Comparison of ENCODE assay signal across 13 mouse cellular contexts in genomic region chr10:43440981-43441740, GRCm38 (mm10). TPM values are rescaled to one million over a fixed set of nuclear protein-coding genes. Genes with fewer than 3 reads are reported as not detected.
DNase-seq lines count a peak whose midpoint lies in the region; ATAC-seq and TF ChIP-seq lines count a peak whose summit lies in the region.
"Had no signal": no experiment of that assay in that cellular context is flagged by ENCODE, and none has a peak within 500 bp of the region (broad histone marks: within the 10 kb centered on the region; RNA-seq: fewer than 3 reads in every experiment).

No protein-coding gene starts in this region.

- no peak overlapping the region for H3K4me2 ChIP-seq in lung, embryonic 14.5 days
- no peak overlapping the region for H3K4me2 ChIP-seq in intestine, embryonic 15.5 days (replicated peaks)
- no peak overlapping the region for H3K4me2 ChIP-seq in stomach, embryonic 16.5 days (ENCODE audit: low read depth, low read length)
- H3K4me2 ChIP-seq: lung, embryonic 15.5 days had no signal

- 46% methylated on average over 15 of the region's 15 CpGs for WGBS in lung, embryonic 14.5 days
- 43% methylated on average over 15 of the region's 15 CpGs for WGBS in intestine, embryonic 15.5 days
- WGBS in limb, embryonic 10.5 days, result 71% methylated on average over 15 of the region's 15 CpGs
- 42% methylated on average over 15 of the region's 15 CpGs for WGBS in stomach, embryonic 16.5 days

- H3K27ac ChIP-seq in lung, embryonic 14.5 days (ENCODE audit: low read depth), result 0 out of 2 replicates have a peak overlapping the region, but pooled peaks have one; percentile 2
- peak overlapping the region; percentile 73 for H3K27ac ChIP-seq in intestine, embryonic 15.5 days
- 0 out of 2 replicates have a peak overlapping the region, but pooled peaks have one; percentile 4 for H3K27ac ChIP-seq in limb, embryonic 10.5 days
- H3K27ac ChIP-seq in stomach, embryonic 16.5 days (ENCODE audit: low read length), result 0 out of 2 replicates have a peak overlapping the region, but pooled peaks have one; percentile 40
- H3K27ac ChIP-seq: lung, embryonic 15.5 days; neural tube, embryonic 12.5 days had no signal

- TF ChIP-seq CTCF in lung, embryonic 14.5 days (IDR thresholded peaks at IDR 0.05; ENCODE audit: low read depth), result no peak

- no peaks in the 10 kb centered on the region for H3K4me1 ChIP-seq in lung, embryonic 14.5 days (ENCODE audit: insufficient read depth)
- peaks cover 10% of the 10 kb centered on the region; the same call in 1 of the 2 replicates for H3K4me1 ChIP-seq in intestine, embryonic 15.5 days (replicated peaks)
- H3K4me1 ChIP-seq in limb, embryonic 10.5 days, result peaks cover 41% of the 10 kb centered on the region
- no peaks in the 10 kb centered on the region; the same call in 1 of the 2 replicates for H3K4me1 ChIP-seq in stomach, embryonic 16.5 days (ENCODE audit: control insufficient read depth, insufficient read depth, low read length)

- no peaks in the 10 kb centered on the region for H3K36me3 ChIP-seq in lung, embryonic 14.5 days (ENCODE audit: insufficient read depth)
- no peaks in the 10 kb centered on the region for H3K36me3 ChIP-seq in intestine, embryonic 15.5 days
- H3K36me3 ChIP-seq in limb, embryonic 10.5 days, result no peaks in the 10 kb centered on the region
- H3K36me3 ChIP-seq in stomach, embryonic 16.5 days (ENCODE audit: control insufficient read depth, insufficient read depth, low read length), result no peaks in the 10 kb centered on the region
- H3K36me3 ChIP-seq: lung, embryonic 15.5 days; neural tube, embryonic 12.5 days had no signal

- no peak overlapping the region for H3K9ac ChIP-seq in lung, embryonic 14.5 days
- no peak overlapping the region for H3K9ac ChIP-seq in intestine, embryonic 15.5 days
- H3K9ac ChIP-seq in stomach, embryonic 16.5 days (ENCODE audit: low read length), result no peak overlapping the region
- H3K9ac ChIP-seq: lung, embryonic 15.5 days; neural tube, embryonic 12.5 days had no signal

- no peak for ATAC-seq in lung, embryonic 14.5 days (ENCODE audit: insufficient read depth)
- peak; percentile 95 for ATAC-seq in intestine, embryonic 15.5 days
- ATAC-seq in stomach, embryonic 16.5 days (ENCODE audit: insufficient read depth, low FRiP score), result peak; percentile 70

- no peak overlapping the region for H3K4me3 ChIP-seq in lung, embryonic 14.5 days (ENCODE audit: low read depth, low read length)
- no peak overlapping the region for H3K4me3 ChIP-seq in intestine, embryonic 15.5 days (replicated peaks)
- no peak overlapping the region for H3K4me3 ChIP-seq in limb, embryonic 10.5 days
- no peak overlapping the region for H3K4me3 ChIP-seq in stomach, embryonic 16.5 days (replicated peaks; ENCODE audit: low read length)
- H3K4me3 ChIP-seq: lung, embryonic 15.5 days; neural tube, embryonic 12.5 days had no signal

- no peaks in the 10 kb centered on the region for H3K27me3 ChIP-seq in lung, embryonic 14.5 days (ENCODE audit: insufficient read depth, low read length)
- no peaks in the 10 kb centered on the region for H3K27me3 ChIP-seq in intestine, embryonic 15.5 days (replicated peaks)
- no peaks in the 10 kb centered on the region for H3K27me3 ChIP-seq in limb, embryonic 10.5 days (ENCODE audit: low read depth, poor library complexity, severe bottlenecking)
- H3K27me3 ChIP-seq in stomach, embryonic 16.5 days (ENCODE audit: control insufficient read depth, insufficient read depth, low read length), result no peaks in the 10 kb centered on the region
- H3K27me3 ChIP-seq: CH12.LX; lung, embryonic 15.5 days; neural tube, embryonic 12.5 days had no signal

- DNase-seq in lung, embryonic 14.5 days, result no peak
- DNase-seq in lung, postnatal 10 days, result no peak
- DNase-seq in limb, embryonic 10.5 days (ENCODE audit: low spot score), result no peak
- DNase-seq in left cerebral cortex, adult 8-10 months (ENCODE audit: low spot score in 2 of 2), result no peak
- DNase-seq in cerebellum, adult 11 months, result no peak
- no peak for DNase-seq in neural tube, embryonic 10.5 days (ENCODE audit: extremely low spot score, low spot score)
- DNase-seq: cerebellum, postnatal 10 days; gastrocnemius, postnatal 14 days had no signal

- H3K9me3 ChIP-seq in lung, embryonic 14.5 days (ENCODE audit: low read depth, low read length), result no peaks in the 10 kb centered on the region
- no peaks in the 10 kb centered on the region for H3K9me3 ChIP-seq in intestine, embryonic 15.5 days
- no peaks in the 10 kb centered on the region for H3K9me3 ChIP-seq in limb, embryonic 10.5 days (replicated peaks)
- H3K9me3 ChIP-seq in stomach, embryonic 16.5 days (replicated peaks; ENCODE audit: control insufficient read depth, low read length), result no peaks in the 10 kb centered on the region
- H3K9me3 ChIP-seq: lung, embryonic 15.5 days had no signal

RNA-seq across cellular contexts. Expression of gene Bend3, which starts 37.5 kb away (rescaled TPM):
- polyA plus RNA-seq in lung, embryonic 14.5 days (2014; fragmentation: Nextera tagmentation; extraction: Ambion mirVana), result 7.9 and 8.4 TPM in 2 replicates
- 3.0 and 3.1 TPM in 2 replicates for polyA plus RNA-seq in intestine, embryonic 15.5 days (2015; fragmentation: Nextera tagmentation; extraction: Ambion mirVana)
- polyA plus RNA-seq in limb, embryonic 10.5 days (2016; fragmentation: Nextera tagmentation; extraction: Ambion mirVana), result 10.6 and 11.4 TPM in 2 replicates
- polyA plus RNA-seq in stomach, embryonic 16.5 days (2015; fragmentation: Nextera tagmentation; extraction: Ambion mirVana), result 1.8 and 2.5 TPM in 2 replicates
- 1 to 10 TPM; 4.6 to 6.6 (median 4.7) TPM for total RNA-seq in left cerebral cortex, adult 8-10 months (2022)

Comparison
In these comparisons a context has a peak if more than half of its experiments do, and no peak if none do; other contexts are left out.
1. H3K27ac ChIP-seq: peak in every context shown above with its lines; median percentile 73 in intestine, embryonic 15.5 days; 40 in stomach, embryonic 16.5 days; 4 in limb, embryonic 10.5 days; 2 in lung, embryonic 14.5 days.